Mouse (Mus musculus) c-Kit-positive CD71-negative TER-119-negative erythroid progenitor cells, embryonic 14.5 days (primary cell): Measurements from ENCODE around the gene Pbx2.
"Not testable (repeated sequence)": the region's sequence is repeated elsewhere in the genome, so short reads cannot be mapped to it uniquely, and the experiment has no call there.

Experiments
- DNase-seq: peaks from one replicate; pipeline ENCODE4 v3.0.0-alpha.2; 2013; ENCODE audit warnings: low read depth

Pbx2 gene

DNA sequence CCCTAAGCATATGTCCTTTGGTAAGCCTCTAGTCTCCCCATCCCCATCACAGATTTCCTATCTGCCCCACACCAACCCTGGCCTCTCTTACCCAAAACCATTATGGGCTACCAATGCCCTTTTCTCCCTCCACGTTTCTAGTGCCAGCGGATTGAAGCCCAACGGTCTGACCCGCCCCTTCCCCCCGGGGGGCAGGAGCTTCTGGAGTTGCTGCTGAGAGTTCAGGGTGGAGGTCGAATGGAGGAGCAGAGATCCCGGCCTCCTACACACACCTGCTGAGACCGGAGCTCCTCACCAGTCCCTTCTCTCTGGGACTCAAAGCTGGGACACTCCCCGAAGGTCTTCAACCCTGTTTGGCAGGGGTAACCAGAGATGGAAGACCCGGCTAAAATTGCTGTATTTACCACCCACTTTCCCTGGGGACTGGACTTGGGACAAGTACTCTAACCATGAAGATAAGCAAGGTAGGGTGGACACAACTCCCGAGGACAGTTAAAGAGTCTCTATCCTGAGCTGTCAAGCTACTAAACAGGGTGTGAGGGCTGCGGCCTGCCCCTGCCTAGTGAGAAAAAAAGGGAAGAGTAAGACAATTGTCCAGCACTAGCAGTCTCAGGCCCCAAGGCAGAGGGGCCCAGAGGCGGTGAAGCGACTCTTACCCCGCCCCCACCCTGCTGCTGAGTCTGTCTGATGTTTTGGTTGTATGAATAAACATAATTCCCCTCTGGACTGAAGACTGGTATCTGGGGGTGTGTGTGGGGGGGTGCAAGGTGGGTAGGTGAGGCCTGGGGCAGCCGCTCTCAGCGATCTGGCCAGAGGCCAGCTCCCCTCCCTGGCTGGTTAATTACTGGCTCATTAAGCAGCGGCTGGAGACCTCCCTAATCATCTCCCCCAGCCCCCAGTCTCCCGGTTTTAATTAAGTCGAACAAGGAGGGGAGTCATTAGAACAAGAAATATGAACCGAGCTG lies at the start of gene Pbx2:
Pbx2 (plus strand) TSS at position 238 of the 965 bp plus-strand sequence.
- no peak for DNase-seq

DNA sequence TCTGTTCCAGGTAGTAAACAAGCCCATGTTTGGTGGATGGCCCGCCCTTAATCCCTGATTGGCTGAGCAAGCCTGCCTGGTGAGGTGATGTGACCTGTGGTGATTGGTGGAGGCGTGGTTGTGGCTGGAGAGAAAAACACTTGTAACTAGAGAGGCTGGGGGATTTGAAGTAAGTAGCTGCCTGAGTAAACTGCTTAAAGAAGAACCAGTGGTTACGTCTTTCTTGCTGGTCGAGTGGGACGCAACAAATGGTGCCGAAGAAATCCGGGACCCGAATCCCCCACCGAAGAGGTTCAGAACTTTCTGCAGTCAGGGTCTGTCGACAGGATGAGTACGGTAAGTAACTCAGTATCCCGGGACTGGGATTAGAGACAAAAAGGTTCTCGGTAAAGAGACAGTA lies 47.5 kb upstream of the Pbx2 start:
- DNase-seq, result not testable (repeated sequence)

DNA sequence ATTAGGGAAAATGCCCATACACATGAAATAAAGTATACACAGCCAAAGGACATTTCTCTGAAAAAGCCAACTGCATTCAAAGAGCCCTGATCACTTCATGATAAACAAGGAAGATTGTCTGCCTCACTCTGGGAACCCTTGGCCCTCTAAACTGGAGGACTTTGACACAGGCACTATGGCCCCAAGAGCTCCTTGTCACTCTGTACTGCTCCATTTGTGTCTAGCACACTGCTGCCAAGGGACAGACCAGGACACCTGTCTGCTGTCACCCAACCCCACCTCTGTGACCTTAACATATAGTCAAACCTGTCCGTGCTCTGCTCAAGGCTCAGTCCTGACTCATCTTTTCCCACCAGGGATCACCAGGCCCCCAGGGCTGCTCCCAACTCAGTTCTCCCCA lies 44.3 kb upstream of the Pbx2 start:
- no peak for DNase-seq

DNA sequence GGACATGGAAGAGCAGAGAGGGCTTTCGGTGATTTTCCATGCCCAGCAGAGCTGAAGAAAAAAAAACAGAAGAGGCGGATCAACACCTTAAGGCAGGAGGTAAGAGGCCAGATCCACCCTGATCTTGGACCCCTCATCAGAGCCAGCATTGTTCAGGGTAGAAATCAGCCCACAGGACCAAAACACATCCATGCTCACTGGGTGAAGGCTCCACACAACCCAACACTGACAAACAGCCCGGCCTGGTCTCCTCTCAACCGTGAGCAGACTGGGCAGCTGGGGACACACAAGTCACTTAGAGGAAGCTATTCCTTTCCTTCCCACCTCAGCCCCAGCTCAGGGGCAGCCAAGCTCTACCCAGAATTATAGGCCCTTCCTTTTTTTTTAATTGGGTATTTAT lies 43.5 kb upstream of the Pbx2 start:
- DNase-seq, result no peak

DNA sequence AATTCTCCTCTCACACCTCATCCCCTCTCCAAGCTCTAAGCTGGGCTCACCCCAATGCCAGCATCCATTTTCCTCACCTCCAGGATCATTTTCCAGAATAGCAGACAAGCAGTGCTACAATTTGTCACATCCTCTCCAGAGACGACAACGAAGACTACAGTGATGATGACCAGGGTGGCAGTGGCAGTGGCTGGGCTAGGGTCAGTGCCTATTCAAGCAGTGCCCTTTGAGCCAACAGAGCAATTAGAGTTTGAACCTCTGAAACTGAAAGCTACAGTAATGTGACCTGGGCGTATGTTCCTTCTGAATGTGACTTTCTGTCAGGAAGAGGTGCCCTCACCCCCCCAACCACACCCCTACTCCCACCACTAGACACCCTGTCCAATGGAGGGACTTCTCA lies 41.9 kb upstream of the Pbx2 start:
- no peak for DNase-seq

DNA sequence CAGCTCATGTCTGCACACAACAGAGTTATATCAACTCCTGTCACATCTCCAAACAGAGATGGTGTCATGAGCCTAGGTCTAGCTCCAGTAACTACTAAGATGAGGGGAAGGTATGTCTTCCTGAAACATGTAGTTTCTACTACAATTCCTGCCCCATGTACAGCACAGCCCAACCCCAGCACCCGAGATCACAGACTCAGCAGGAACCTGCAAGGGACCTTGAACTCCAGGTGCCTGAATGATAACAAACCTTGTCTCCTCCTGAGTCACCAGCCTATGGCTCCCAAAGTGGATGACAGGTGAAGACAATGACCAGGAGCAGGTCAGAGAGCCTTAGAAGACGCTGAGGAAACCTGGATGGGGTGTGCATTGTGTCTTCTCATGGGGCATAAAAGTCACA lies 41.2 kb upstream of the Pbx2 start:
- DNase-seq, result no peak

DNA sequence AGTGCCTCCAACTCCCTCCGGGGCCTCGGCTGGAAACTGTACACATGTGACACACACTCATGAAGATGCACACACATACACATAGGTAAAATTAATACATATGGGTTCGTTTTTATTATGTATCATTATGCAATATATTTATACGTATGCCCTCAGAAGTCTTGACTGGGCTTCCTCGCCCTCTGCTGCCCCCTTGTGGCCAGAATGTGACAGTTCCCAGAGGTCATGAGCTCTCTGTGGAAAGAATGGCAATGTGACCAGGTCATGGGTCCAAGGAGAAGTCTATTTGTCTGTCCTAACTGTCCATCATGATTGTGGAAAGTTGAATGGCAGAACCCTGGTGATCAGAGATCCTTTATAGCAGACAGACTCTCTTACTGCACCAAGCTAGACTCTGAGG lies 35.6 kb upstream of the Pbx2 start:
- peak; percentile 70 for DNase-seq

DNA sequence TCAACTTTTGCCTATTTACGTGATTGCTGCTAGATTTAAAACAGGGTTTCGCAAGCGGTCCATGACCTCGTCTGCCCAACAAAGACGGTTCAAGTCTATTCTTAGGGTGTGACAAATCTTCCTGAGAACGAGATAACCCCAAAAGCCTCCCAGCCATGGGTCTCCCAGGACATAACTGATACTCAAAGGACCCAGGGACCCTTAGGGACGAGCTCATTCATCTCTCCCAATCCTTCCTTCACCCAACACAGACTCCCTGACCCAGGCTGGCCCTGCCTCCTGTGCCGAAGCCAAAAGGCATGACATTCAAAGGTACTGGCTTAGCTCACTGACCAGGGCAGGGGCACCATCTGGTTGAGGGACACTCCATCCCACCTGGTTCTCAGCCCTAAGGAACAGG lies 34.7 kb upstream of the Pbx2 start:
- DNase-seq, result no peak

DNA sequence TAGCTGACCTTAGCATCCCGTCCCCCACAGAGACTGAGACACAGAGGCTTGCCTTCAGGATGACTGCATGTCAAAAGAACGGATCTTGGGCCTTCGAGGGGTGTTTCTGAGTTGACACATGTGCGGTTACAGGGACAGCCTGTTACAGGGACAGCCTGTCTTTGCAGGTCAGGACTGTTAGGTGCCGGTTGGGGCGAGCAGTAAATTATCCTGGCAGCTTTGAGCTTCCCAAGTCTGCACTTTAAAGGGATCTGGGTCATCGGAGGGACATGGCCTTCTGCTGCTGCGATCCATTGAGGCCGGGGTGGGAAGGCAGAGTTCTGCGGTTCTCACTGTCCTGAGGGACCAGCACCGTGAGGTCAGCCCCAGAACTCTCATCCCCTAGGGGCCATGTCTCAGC lies 33.7 kb upstream of the Pbx2 start:
- DNase-seq, result no peak

DNA sequence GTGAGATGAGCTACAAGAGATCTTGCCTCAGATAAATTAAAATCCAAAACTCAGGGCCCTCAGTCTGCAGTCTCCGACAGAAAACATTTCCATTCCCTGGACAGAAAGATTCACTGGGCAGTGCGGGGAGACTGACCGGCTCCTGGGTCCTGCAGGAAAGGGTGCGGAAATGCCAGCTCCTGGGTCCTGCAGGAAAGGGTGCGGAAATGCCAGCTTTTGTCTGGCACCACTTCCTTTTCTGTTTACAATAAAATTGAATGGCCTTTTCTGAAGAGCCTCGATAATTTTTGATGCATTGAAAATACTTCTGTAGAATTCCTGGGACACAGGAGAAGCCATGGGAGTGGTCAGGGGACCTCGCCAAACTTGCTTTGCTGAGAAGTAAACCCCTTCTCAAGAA lies 31.9 kb upstream of the Pbx2 start:
- DNase-seq, result no peak

DNA sequence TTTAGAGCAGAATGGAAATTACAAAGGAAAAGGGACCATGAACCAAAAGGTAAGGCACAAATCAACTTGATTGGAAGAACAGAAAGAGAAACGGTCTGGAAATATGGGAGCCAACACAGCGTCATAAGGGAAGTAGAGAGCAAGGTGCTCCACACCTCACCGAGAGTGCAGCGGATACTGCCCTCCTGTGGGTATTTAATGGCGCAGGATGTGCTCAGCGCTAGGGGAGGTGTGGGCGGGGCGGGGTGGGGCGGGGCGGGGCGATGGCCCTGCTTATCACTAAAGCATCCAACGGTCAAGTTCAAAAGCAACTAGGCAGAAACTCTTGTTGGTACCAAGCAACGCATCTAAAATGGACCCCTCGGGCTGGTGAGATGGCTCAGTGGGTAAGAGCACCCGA lies 31.2 kb upstream of the Pbx2 start:
- DNase-seq, result no peak

DNA sequence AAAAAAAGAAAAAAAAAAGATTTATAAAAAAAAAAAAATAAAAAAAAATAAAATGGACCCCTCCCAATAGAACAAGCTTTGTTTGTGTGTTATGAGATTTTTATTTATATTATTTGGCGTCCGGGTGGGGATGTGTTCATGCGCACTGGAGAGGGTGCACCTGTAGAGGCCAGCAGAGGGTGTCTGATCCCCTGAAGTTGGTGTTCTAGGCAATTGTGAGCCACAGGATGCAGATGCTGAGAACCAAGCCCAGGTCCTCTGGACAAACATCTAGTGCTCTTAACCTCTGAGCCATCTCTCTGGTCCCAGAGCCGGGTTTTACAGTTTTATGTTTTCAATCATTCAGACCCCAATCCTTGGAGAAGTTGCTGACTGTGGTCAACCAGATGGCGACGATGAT lies 30.6 kb upstream of the Pbx2 start:
- no peak for DNase-seq

DNA sequence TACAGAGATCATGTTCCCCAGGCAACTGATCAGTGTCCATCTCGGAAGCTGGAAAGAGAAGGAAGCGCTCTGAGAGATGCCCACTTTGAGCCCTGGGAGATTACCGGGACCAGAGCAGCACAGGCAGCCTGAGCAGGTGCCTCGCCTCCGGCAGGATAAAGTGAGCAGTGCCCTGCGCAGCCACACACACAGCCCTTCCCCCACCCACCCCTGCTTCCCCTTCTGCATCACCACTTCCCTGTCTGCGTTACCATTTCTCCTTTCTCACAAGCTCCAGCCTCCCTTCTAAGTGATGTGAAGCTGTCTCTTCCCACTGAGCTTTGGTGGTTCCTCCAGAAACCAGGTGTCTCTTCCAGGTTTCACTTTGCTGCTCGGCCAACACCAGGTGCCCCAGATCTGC lies 29.9 kb upstream of the Pbx2 start:
- DNase-seq, result peak; percentile 37

DNA sequence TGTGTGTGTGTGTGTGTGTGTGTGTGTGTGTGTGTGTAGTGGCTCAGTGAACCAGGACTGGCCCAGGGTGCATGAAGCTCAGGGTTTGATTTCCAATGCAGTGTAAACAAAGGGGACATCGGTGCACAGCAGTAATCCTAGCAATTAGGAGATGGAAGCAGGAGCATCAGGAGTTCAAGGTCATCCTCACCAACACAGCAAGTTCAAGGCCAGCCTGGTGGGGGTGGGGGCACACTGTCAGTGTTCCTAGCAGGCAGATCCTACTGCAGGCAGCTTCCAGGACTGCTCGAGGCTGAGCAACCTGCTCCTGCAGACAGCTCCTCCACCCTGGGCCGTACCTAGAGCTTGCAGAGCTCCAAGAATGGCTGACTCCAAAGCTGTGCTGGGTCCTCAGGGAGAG lies 28.5 kb upstream of the Pbx2 start:
- no peak for DNase-seq

DNA sequence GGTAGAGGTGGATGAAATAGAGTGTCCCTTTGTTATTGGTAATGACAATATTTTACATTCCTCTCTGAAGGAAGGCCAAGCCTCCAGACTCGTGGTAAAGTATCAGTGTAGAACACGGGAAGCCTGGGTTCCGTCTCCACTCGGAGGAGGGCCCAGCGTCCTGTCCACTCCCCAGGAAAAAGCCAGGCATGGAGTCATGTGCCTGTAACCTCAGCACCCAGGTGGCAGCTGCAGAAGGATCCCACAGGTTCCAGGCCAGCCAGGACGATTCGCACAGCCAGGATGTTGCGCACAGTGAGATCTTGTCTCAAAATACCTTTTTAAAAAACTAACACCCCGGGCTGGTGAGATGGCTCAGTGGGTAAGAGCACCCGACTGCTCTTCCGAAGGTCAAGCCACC lies 27.7 kb upstream of the Pbx2 start:
- DNase-seq, result no peak

DNA sequence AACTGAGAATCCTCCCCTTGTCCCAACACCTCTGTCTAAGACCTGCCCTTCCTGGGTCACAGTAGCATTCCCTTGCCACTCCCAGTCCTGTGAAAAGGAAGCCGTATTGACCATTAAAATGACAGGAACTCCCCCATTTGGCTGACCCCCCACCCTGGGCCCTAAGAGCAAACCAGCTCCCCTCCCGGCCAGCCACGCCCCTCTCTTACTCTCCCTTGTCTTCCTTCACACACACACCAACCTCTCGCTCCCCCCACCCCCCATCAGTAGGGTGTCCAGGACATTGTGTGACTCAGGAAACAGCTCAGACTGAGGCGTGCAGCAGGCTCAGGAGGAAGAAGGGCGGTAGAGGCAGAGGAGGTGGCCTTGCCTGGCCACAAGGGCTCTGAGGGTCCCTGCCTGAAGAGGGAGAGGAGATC lies 27.1 kb upstream of the Pbx2 start, which contains the start of gene Notch4:
Notch4 (plus strand) TSS at position 266 of the 419 bp plus-strand sequence.
- DNase-seq, result no peak

DNA sequence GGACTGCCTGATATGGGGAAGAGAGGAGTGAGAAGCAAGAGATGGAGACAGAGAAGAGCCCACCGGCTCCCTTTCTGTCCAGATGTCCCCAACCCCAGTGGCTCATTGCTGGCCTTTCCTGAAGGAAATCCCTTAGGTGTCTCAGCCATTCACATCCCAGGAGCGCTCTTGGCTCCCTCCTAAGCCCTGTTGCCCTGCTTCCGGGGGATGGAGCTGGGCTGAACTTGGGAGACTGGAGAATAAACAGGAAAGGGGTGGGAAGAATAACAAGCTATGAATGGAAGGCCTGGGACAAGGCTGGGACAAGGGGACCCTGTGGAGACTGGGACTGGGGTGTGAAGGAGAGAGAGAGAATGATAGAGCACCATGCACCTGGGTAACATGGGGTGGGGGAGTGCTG lies 26.3 kb upstream of the Pbx2 start:
- no peak for DNase-seq

DNA sequence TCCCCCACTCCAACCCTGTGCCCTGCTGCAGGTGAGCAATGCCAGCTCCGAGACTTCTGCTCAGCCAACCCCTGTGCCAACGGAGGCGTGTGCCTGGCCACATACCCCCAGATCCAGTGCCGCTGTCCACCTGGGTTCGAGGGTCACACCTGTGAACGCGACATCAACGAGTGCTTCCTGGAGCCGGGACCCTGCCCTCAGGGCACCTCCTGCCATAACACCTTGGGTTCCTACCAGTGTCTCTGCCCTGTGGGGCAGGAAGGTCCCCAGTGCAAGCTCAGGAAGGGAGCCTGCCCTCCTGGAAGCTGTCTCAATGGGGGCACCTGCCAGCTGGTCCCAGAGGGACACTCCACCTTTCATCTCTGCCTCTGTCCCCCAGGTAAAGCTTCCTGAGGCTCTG lies 23.8 kb upstream of the Pbx2 start:
- DNase-seq, result no peak

DNA sequence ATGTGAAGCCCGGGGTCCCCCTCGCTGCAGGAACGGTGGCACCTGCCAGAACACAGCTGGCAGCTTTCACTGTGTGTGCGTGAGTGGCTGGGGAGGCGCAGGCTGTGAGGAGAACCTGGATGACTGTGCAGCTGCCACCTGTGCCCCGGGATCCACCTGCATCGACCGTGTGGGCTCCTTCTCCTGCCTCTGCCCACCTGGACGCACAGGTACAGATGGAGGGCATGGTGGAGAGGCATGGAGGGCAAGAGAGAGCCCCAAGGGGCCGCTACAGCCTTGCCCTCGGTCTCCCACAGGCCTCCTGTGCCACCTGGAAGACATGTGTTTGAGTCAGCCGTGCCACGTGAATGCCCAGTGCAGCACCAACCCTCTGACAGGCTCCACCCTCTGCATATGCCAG lies 22.6 kb upstream of the Pbx2 start:
- DNase-seq, result no peak

DNA sequence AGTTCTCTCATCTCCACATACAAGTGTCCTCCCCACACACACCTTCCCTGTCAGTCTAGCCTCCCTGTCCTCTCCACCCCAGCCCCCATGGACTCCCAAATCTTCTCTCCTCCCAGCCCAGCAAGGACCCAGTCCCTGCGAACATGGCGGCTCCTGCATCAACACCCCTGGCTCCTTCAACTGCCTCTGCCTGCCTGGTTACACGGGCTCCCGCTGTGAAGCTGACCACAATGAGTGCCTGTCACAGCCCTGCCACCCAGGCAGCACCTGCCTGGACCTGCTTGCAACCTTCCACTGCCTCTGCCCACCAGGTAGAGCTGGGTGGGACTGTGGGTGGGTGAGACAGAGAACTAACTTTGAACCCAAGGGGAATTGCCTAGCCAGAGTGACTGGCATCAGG lies 21.1 kb upstream of the Pbx2 start:
- DNase-seq, result no peak

DNA sequence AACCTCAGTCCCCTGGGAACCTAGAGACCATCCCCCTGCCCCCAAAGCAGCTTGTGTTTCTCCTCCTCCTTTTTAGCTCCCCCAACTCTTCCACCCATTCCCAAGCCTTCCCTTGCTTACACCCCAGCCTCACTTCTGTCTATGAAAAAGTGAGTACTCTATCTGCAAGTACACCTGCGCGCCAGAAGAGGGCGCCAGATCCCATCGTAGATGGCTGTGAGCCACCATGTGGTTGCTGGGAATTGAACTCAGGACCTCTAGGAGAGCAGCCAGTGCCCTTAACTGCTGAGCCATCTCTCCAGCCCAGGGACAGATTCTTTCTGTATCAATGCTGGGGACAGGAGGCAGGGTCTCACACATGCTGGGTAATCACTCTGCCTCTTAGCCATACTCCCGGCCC lies 19.2 kb upstream of the Pbx2 start:
- DNase-seq, result no peak

DNA sequence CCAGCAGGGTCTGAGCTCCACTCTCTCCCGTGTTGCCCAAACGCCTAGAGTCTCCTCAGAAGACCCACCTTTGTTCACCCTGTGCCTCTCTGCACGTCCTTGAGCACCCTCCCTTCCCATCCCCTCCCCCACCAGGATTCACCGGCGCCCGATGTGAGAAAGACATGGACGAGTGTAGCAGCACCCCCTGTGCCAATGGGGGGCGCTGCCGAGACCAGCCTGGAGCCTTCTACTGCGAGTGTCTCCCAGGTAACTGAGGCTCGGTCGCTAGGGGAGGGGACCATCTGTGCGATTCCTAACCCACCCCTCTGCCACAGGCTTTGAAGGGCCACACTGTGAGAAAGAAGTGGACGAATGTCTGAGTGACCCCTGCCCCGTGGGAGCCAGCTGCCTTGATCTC lies 18.7 kb upstream of the Pbx2 start:
- DNase-seq, result no peak

DNA sequence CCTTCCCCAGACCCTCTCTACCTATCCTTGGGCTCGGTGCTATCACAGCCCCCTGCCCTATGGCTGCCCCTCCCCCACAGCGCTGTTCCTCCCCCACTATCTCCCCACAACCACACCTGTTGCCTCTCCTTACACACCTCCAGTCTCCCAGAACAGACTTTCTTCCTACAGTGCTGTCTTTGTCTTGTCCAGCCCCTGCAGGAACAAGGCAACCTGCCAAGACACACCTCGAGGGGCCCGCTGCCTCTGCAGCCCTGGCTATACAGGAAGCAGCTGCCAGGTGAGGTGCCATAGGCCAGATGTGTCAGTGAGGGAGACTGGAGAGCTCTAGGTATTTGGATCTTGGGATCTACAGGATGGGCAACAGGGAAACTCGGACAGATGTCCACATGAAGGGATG lies 14.5 kb upstream of the Pbx2 start:
- no peak for DNase-seq

DNA sequence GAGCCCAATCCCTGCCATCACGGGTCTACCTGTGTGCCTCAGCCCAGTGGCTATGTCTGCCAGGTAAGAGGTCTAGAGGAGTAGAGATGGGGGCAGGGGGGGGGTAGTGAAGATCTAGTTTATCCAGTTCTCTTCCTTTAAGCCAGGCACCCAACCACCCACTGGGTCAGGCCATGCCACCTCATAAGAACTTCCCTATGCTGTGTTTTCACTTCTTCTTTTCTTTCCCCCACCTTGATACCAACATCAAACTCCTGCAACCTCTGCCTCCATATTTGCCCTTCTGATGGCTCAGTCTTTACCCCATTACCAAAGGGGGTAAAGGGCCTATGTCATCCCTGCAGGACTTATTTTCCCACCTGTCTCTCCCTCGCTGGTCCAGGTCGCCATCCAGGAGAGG lies 13.0 kb upstream of the Pbx2 start:
- DNase-seq, result no peak
